Mouse (Mus musculus): ENCODE data around the gene Rnf181.

Gene Rnf181

GRCm38 (mm10) chr6:72326274-72326673 is 40.5 kb downstream of the Rnf181 start:
- WGBS, result 55% methylated on average over 6 of the region's 6 CpGs

- WGBS, result 95% methylated on average over 6 of the region's 6 CpGs
These were observed 42.8 kb downstream of the Rnf181 start for GRCm38 (mm10) chr6:72323786-72324508.

- 95% methylated on average over 3 of the region's 3 CpGs for WGBS
These were observed 43.8 kb downstream of the Rnf181 start for GRCm38 (mm10) chr6:72322936-72323335.

- whole genome bisulfite sequencing, result 67% methylated on average over 11 of the region's 11 CpGs
These were observed 47.7 kb downstream of the Rnf181 start for GRCm38 (mm10) chr6:72319019-72319418.

GRCm38 (mm10) chr6:72318440-72318839 is 48.3 kb downstream of the Rnf181 start:
- 58% methylated on average over 5 of the region's 5 CpGs for WGBS

- 87% methylated on average over 1 of the region's 1 CpGs for WGBS
These were observed 50.7 kb downstream of the Rnf181 start for GRCm38 (mm10) chr6:72316044-72316443.

GRCm38 (mm10) chr6:72315384-72315783 is 51.4 kb downstream of the Rnf181 start:
- 76% methylated on average over 2 of the region's 2 CpGs for WGBS

GRCm38 (mm10) chr6:72313124-72313867 is 53.5 kb downstream of the Rnf181 start:
- 90% methylated on average over 11 of the region's 11 CpGs for WGBS

GRCm38 (mm10) chr6:72312198-72312597 is 54.6 kb downstream of the Rnf181 start:
- 93% methylated on average over 3 of the region's 3 CpGs for WGBS
